Mouse (Mus musculus) cerebellum, postnatal 14 days (tissue): ENCODE data around the gene Mtor.

Experiments used
- DNase-seq, 2 experiments: peaks; one replicate each; pipeline ENCODE4 v3.0.0; 2021; ENCODE audit warnings: mixed read lengths in 2 of 2

The Mtor gene

DNA sequence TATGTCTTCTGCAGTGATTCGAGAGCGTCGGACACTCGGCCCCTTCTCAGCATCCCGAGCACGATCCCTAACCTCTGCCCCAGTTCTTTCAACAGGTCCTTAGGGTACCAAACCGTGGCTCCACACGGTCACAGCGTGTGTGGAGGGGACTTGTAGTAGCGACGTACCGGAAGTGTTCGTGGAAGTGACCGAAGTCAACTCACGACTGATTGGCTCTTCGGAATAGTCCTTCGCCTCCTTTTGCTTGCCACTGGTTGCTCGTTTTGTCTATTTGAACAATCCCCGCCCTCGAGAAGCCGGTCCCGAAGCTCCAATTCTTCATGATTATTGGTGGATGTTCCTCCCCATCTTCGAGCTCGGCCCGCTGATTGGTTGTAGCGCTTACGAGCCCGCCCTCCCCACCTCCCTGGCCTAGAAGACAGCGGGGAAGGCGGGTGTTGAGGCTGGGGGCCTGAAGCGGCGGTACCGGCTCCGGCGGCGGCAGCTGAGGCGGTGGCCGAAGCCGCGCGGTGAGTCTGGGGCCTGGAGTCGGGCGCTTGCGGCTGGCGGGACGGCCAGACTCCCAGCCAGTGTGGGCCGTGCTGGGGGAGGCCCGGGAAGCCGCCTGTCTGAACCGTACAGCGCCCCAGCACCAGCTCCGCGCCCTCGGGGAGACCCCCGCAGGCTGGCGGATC is at the start of gene Mtor:
Gene Mtor (plus strand): TSS at position 433 of the 674 bp plus-strand sequence.
- DNase-seq = peak; percentile 95

- DNase-seq = no peak
Measured at GRCm38 (mm10) chr4:148399437-148400094, 48.8 kb upstream of the Mtor start.

DNA sequence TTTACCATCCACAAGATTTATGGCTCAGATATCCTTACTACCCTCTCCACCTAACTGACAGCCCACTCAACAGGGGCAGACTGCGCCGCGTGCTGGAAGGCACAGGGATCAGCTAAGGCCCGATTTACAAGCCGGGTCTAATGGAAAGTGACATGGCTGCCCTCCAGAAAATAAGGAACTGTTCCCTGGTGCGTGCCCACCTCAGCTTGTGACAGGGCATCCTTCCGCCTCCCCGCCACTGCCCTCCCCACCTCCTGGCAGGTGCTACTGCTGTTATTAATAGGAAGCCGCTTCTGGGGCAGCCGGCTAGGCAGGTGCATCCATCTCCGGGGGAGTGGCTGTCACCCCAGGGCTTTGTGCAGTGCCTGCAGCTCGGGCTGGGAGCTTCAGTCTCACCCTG is 45.0 kb upstream of the Mtor start:
- DNase-seq = peak; percentile 63

- no peak for DNase-seq
Measured at GRCm38 (mm10) chr4:148404748-148405147, 43.7 kb upstream of the Mtor start.

GRCm38 (mm10) chr4:148405255-148405788 is 43.1 kb upstream of the Mtor start:
- DNase-seq = no peak

- peak; percentile 72 to 75 for DNase-seq
Measured at GRCm38 (mm10) chr4:148408256-148408975, 40.0 kb upstream of the Mtor start.

- no peak for DNase-seq
Measured at GRCm38 (mm10) chr4:148415575-148415974, 32.8 kb upstream of the Mtor start.

- peak; percentile 58 to 65 for DNase-seq
Measured at GRCm38 (mm10) chr4:148417074-148417526, 31.3 kb upstream of the Mtor start.

DNA sequence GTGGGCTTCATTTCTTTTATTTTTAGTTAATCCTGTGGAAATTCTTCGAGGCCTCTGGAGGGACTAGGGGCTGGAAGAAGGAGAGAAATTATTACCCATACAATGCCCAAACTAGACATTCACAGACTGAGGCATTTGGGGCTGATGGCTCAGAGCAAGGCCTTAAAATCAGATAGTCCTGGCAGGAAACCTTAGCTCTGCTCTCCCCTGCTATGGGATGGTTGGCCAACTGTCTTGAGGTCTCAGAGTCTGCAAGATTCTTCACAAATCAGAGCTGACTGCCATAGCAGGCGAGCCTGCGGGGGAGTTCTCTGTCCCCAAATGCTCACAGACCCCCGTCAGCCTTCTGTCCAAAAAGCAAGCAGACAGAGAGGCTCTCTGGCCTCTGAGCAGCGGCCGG is 30.9 kb upstream of the Mtor start:
- DNase-seq = no peak

DNA sequence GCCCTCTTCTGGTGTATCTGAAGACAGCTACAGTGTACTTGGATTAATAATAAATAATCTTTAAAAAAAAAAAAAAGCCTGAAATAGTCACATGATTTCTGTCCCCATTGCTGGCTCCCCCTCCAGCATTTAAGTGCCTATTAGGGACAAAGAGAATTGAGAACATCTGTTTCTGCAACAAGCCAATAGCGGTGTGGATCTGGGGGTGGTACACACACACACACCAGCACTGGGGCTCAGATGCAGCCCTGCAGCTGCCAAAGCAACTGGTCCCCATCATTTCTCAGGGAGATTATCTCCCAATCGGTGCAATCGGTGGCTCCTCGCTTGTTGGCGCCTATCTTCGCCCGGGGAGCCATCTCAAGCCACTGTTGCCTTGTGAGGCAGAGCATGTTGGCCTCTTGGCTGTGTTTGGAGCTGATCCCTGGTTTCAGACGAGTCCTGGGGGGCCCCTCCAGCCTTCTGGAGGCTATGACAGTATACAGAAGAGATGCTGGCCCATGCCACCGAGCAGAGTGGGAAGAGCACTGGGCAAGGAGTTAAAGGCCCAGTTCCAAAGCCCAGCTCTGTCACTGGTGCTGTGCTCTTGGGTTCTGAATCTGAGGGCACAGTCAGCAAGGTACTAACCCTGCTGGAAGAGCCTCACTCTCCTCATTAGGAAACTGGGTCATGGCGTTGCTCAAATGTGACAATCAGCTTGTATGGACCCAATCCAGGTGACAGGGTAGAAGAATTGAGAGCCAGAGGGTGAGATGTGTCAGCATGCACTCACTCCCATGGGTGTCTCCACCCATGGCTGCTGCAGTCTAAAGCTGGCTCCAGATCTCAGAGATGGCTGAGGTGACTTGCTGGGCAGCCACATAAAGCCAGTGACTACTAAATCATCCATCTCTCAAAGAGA is 21.2 kb upstream of the Mtor start:
- DNase-seq = peak; percentile 46 to 48

DNA sequence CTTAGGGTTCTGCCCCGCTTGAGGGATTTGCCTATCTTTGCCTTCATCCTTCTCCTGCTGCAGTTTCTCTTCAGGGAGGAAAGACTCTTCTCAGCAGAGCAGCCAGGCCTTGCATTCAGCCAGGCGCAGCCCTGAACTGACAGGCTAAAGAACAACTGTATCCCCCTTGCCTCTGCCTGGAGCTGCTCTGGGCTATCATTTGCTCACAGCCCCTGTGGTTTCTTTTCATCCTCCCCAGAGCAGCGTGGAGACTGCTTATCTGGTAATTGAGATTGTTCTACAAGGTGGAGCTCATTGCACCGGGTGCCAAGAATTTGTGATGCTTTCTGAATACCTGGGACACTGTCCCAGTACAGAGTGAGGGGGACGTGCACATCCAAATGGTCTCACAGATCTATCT is 19.9 kb upstream of the Mtor start:
- no peak for DNase-seq

DNA sequence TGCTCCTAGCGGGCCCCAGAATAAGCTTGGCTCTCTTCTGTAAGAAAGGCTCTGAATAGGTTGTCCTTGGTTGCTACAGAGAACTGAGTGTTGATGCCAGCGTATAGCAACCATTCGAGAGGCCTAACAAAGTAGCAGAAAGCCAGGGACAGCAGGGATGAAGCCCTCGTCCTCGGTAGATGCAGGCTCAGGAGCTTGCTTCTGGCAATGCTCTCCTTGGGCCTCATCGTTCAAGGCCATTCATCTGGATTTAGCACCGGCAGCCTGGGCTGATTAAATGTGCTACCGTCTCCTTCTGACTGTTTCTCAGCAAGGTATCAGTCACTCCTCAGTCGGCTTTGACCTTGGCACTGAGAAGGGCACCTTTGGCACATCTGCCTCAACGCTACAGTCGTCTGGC is 19.3 kb upstream of the Mtor start:
- DNase-seq = no peak

DNA sequence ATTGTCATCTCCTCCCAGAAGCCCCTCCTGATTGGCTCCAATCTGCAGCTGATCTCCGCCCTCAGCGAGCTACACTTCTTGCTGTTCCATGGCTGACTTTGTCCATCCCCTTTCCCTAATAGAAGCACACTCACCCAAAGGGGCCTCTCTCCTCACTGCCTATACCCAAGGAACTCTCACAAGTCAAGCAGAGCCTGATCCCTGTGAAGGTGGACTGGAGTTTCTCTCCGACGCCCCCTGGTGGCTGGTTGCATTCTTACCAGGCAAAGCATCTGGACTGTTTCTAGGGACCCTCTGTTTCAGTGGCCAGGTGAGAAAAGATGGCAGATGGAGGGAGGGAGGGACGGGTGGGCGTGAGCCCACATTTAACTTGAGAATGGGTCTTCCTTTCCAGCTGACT is 18.7 kb upstream of the Mtor start:
- DNase-seq = peak; percentile 89 to 94

GRCm38 (mm10) chr4:148430880-148431519 is 17.4 kb upstream of the Mtor start:
- DNase-seq = no peak

DNA sequence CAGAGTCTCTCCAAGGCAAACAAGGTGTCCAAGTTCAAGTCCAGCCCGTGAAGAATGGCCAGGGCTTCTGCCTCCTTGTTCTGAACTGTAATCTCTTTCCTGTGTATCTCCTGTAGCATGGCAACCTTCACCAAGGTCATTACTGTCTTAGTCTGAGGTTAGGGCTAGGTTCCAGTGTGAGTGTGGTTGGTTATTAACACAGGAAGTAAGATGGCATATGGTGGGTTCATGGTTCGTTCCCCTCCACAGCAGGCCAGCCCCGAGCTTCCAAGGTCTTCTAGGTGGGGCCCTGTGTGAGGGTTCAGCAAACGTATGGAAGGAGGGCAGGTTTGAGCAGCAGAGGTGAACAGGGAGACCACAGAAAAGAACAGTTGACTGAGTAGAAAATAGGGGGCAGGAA is 15.9 kb upstream of the Mtor start:
- DNase-seq = no peak

- no peak for DNase-seq
Measured at GRCm38 (mm10) chr4:148433336-148433735, 15.1 kb upstream of the Mtor start.

DNA sequence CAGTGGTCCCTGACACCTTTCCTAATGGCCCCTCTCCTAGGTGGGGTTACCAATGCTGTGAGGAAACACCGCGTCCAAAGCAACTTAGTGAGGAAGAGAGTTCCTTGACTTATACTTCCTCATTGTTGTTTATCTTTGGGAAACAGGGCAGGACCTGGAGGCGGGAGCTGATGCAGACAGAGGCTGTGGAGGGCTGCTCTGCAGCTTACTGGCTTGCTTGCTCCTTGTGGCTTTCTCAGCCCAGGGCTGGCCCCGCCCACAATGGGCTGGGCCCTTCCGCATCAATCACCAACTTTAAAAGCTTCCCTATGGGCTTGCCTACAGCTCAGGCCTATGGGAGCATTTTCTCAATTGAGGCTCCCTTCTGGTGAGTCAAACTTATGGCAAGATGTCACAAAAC is 14.6 kb upstream of the Mtor start:
- DNase-seq = no peak

DNA sequence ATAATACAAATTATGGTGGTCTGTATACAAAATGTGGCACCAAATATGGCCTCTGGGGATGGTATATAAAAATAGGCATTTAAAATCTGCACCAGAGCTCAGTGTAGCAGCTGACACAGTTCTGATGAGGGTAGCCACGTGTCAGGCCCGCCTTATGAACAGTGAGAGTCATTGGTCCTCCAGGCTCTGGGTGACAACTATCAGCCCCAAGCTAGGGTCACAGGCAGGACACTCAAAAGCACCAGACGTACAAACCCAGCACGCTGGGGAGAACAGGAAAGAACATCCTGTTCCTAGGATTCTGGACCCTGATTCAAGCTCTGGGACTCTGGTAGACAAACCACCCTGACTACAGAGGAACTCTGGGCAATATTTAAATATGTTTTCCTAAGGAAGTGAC is 13.9 kb upstream of the Mtor start:
- no peak for DNase-seq

DNA sequence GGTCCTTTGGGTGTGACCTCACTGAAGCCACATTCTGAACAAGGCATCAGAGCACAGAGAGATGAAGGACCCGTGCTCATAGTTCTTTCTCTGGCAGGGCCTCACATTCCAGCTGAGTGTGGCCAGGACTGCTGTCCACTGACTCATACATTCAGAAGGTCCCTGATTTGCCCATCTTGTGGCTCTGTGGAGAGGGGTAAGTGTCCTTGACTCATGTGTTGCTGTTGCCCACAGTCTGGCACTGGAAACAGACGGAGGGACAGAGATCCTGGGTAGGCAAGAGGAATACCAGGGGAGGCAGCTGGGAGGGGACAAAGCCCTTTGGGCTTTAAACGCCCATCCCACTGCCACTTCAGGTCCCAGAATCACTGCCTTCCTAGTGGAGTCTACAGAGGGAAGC is 13.3 kb upstream of the Mtor start:
- DNase-seq = no peak

- DNase-seq = peak; percentile 75 to 80
Measured at GRCm38 (mm10) chr4:148435657-148436330, 12.6 kb upstream of the Mtor start.

GRCm38 (mm10) chr4:148441931-148442330 is 6.5 kb upstream of the Mtor start:
- DNase-seq = no peak
